Mouse (Mus musculus) stomach, embryonic 15.5 days (tissue): ENCODE data around the gene Lrrc4. TPM values are rescaled to one million over a fixed set of nuclear protein-coding genes. Genes with fewer than 3 reads are reported as not detected.

Source experiments
- ATAC-seq: fragments of 200-750 bp; cut with Nextera tagmentation; 2 replicates; pipeline ENCODE4 v1.8.0; 2017; ENCODE audit warnings: low read depth, moderate number of reproducible peaks, moderate TSS enrichment; ENCODE audit not compliant: insufficient read depth, low FRiP score
- H3K27ac ChIP-seq: fragments of 300-500 bp; sonication (generic); 2 replicates; pipeline ENCODE4 v1.5.1; 2015; ENCODE audit warnings: mild to moderate bottlenecking, inconsistent platforms
- H3K27me3 ChIP-seq: fragments of 300-500 bp; sonication (generic); replicated peaks from 2 replicates; pipeline ENCODE4 v1.6.1; 2015; ENCODE audit warnings: inconsistent platforms
- H3K36me3 ChIP-seq: fragments of 300-500 bp; sonication (generic); 2 replicates; pipeline ENCODE4 v1.6.1; 2015; ENCODE audit warnings: inconsistent platforms
- H3K4me1 ChIP-seq: fragments of 300-500 bp; sonication (generic); 2 replicates; pipeline ENCODE4 v1.6.1; 2015; ENCODE audit warnings: inconsistent platforms
- H3K4me2 ChIP-seq: fragments of 300-500 bp; sonication (generic); 2 replicates; pipeline ENCODE4 v1.6.1; 2015; ENCODE audit warnings: mild to moderate bottlenecking, inconsistent platforms
- H3K4me3 ChIP-seq: fragments of 300-500 bp; sonication (generic); replicated peaks from 2 replicates; pipeline ENCODE4 v1.5.1; 2015; ENCODE audit warnings: inconsistent platforms
- H3K9ac ChIP-seq: fragments of 300-500 bp; sonication (generic); 2 replicates; pipeline ENCODE4 v1.6.1; 2015; ENCODE audit warnings: inconsistent platforms
- H3K9me3 ChIP-seq: fragments of 300-500 bp; sonication (generic); 2 replicates; pipeline ENCODE4 v1.6.1; 2016; ENCODE audit warnings: inconsistent platforms
- WGBS: fragments of 180-500 bp; shearing (Covaris S2); methylation state at CpG from one replicate; pipeline ENCODE4 v1.1.7; 2015; 5-methylcytosine and 5-hydroxymethylcytosine counted together
- polyA plus RNA-seq: library from polyadenylated mRNA; unstranded; fragments of >200 nt; fragmentation: Nextera tagmentation; extraction: Ambion mirVana; gene quantifications from 2 replicates; pipeline ENCODE4 v1.2.1, GENCODE M21; 2015

The Lrrc4 gene
- polyA plus RNA-seq, 1 experiment from 2014 or later: 0.41 TPM

DNA sequence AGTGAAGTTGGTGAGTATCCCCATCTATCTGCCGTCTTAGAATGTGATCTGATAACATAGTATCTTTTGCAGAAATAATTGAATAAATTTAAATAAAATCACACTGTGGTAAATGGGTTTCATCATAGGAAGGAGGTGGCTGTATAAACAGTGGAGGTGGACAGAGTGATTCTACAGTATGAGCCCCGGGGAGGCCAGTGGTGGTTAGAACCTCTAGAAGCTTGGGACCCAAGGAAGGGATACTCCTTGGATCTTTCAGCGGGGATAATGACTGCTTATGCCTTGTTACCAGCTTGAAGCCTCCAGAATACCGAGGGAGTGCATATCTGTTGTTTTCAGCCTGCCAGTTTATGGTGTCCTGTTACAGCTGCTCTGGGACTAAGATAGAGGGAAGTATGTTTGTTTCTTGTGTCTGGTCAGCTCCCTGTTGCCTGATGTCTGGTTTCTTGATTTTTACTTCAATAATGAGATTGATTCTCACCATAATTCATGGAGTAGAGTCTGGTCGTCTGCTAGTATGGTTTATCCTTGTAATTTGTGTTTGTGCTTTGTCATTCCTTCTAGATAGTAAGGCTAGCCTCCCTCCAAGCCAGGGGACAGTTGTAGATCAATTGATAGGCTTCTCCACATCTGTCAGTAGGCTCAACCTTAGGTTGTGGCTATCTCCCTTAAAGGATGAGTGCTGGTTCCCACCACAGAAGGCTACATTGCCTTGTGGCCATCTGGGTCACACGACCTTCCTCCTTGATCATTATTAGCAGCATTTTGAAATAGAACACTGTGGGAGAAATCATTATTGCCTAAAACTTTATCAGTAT lies 195.8 kb downstream of the Lrrc4 start:
- Histone ChIP-seq H3K36me3 (no peaks in the 10 kb centered on the region), H3K27ac (no peak overlapping the region), H3K9me3 (no peaks in the 10 kb centered on the region), H3K4me3 (no peak overlapping the region), H3K4me2 (no peak overlapping the region), H3K27me3 (no peaks in the 10 kb centered on the region), H3K9ac (no peak overlapping the region), H3K4me1 (0 out of 2 replicates have a peak, but pooled peaks cover 7% of the 10 kb centered on the region)
- no peak for ATAC-seq
- WGBS: 76% methylated on average over 6 of the region's 6 CpGs

GRCm38 (mm10) chr6:28635092-28635491 lies 196.5 kb downstream of the Lrrc4 start:
- WGBS: 52% methylated on average over 1 of the region's 1 CpGs

DNA sequence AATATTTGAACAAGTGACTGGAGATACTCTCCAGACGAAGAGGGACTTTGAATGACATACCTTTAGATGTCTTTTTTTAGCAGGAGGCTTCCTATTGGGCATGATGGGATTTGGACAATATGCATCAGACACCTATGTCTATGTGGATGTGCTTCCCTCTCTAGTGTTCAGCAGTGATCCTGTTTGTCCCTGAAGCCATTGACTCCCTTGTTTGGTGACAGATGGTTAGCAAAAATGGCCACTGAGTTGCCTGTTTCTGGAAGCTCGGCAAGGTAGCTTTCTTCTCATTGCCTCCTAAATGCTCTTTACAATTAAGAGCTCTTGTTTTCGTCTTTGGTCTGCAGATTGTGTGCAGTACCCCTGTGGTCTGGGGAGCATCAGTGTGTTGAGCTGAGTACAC lies 197.9 kb downstream of the Lrrc4 start:
- H3K36me3 ChIP-seq: no peaks in the 10 kb centered on the region
- no peak overlapping the region for H3K9ac ChIP-seq
- H3K4me1 ChIP-seq: 0 out of 2 replicates have a peak, but pooled peaks cover 7% of the 10 kb centered on the region
- H3K27me3 ChIP-seq: no peaks in the 10 kb centered on the region
- H3K27ac ChIP-seq: no peak overlapping the region
- H3K4me2 ChIP-seq: no peak overlapping the region
- H3K4me3 ChIP-seq: no peak overlapping the region
- no peaks in the 10 kb centered on the region for H3K9me3 ChIP-seq
- 65% methylated on average over 3 of the region's 3 CpGs for WGBS
- no peak for ATAC-seq

More at GRCm38 (mm10) chr6:28635092-28635491, 196.5 kb downstream of the Lrrc4 start:
- Histone ChIP-seq H3K9ac (no peak overlapping the region), H3K4me2 (no peak overlapping the region), H3K27me3 (no peaks in the 10 kb centered on the region), H3K36me3 (no peaks in the 10 kb centered on the region), H3K27ac (no peak overlapping the region), H3K9me3 (no peaks in the 10 kb centered on the region), H3K4me1 (0 out of 2 replicates have a peak, but pooled peaks cover 7% of the 10 kb centered on the region), H3K4me3 (no peak overlapping the region)
- no peak; the same call in 1 of the 2 replicates for ATAC-seq

- 0 out of 2 replicates have a peak, but pooled peaks cover 2% of the 10 kb centered on the region for H3K36me3 ChIP-seq
- H3K4me1 ChIP-seq: 0 out of 2 replicates have a peak, but pooled peaks cover 4% of the 10 kb centered on the region
- no peak overlapping the region for H3K9ac ChIP-seq
- 62% methylated on average over 2 of the region's 2 CpGs for WGBS
- no peak overlapping the region for H3K4me3 ChIP-seq
- no peak overlapping the region for H3K27ac ChIP-seq
- H3K4me2 ChIP-seq: no peak overlapping the region
- no peaks in the 10 kb centered on the region for H3K27me3 ChIP-seq
- H3K9me3 ChIP-seq: no peaks in the 10 kb centered on the region
- no peak for ATAC-seq
These were observed 198.4 kb downstream of the Lrrc4 start for GRCm38 (mm10) chr6:28633120-28633519.

- Histone ChIP-seq H3K4me3 (no peak overlapping the region), H3K9ac (no peak overlapping the region), H3K36me3 (peaks cover 6% of the 10 kb centered on the region; the same call in 1 of the 2 replicates), H3K9me3 (no peaks in the 10 kb centered on the region), H3K27me3 (no peaks in the 10 kb centered on the region), H3K4me2 (no peak overlapping the region), H3K27ac (no peak overlapping the region), H3K4me1 (0 out of 2 replicates have a peak, but pooled peaks cover 4% of the 10 kb centered on the region)
- ATAC-seq: no peak
- WGBS: 84% methylated on average over 2 of the region's 2 CpGs
These were observed 200.6 kb downstream of the Lrrc4 start for GRCm38 (mm10) chr6:28630926-28631325.

DNA sequence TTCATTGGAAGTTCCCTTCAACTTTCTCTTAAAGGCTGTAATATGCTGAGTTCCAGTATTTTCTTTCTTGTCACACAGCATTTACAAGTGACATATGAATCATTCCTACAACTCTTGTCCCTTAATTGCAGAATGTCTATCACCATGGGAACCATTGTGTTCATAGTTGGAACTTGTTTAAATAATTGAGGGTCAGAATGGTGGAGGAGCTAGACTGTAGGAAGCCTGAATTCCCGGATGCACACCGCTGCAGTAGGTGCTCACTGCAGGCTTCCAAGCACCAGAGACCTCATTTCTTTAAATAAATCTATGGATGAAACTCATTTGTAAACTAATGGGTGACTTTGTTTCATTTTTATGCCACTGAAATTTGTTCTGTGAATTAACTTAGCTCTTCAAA lies 201.7 kb downstream of the Lrrc4 start:
- Histone ChIP-seq H3K9me3 (no peaks in the 10 kb centered on the region), H3K9ac (no peak overlapping the region), H3K27ac (no peak overlapping the region), H3K4me2 (no peak overlapping the region), H3K4me3 (no peak overlapping the region), H3K4me1 (0 out of 2 replicates have a peak, but pooled peaks cover 4% of the 10 kb centered on the region), H3K27me3 (no peaks in the 10 kb centered on the region), H3K36me3 (peaks cover 6% of the 10 kb centered on the region; the same call in 1 of the 2 replicates)
- no peak for ATAC-seq
- WGBS: 61% methylated on average over 2 of the region's 2 CpGs

DNA sequence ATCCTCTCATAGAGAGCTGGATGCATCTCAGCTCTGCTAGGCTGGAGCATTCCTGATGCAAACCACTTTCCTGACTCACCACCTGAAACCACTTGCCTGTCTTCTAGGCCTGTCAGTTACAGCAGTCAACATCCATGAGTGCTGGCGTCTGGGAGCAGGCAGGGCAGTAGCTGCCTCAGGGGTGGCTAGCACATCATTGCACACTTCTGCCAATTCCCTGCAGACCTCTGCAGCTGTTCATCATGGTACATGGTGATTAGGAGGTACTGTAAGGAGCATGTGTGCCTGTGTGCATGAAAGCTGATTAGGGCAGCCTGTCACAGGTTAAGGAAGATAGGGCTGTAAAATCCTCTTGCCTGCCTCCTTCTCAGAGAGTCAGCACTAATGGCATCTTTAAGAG lies 203.1 kb downstream of the Lrrc4 start:
- H3K36me3 ChIP-seq: peaks cover 6% of the 10 kb centered on the region; the same call in 1 of the 2 replicates
- no peak overlapping the region for H3K4me2 ChIP-seq
- no peaks in the 10 kb centered on the region for H3K27me3 ChIP-seq
- 0 out of 2 replicates have a peak, but pooled peaks cover 4% of the 10 kb centered on the region for H3K4me1 ChIP-seq
- no peaks in the 10 kb centered on the region for H3K9me3 ChIP-seq
- ATAC-seq: peak; percentile 76; the same call in 1 of the 2 replicates
- no peak overlapping the region for H3K27ac ChIP-seq
- H3K4me3 ChIP-seq: no peak overlapping the region
- H3K9ac ChIP-seq: no peak overlapping the region
- WGBS: 74% methylated on average over 1 of the region's 1 CpGs

DNA sequence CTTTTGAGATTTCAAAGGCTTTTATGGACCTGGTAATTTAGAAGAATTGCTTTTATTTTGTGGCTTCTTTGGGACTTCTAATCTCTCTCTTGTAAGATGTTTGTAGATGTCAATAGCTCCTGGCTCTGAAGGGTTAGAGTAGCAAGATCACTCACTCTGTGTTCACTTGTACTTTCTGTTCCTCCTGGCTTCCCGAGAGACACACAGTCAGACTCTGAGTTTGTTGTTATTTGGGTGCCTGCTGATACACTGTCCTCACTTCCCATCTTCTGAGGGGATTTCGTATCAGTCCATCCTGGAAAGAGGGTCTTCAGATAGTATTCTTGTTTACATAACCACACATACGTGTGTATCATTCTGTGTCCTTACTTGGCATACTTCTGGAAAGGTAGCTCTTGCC lies 208.6 kb downstream of the Lrrc4 start:
- WGBS: 83% methylated on average over 3 of the region's 3 CpGs
- no peak for ATAC-seq

DNA sequence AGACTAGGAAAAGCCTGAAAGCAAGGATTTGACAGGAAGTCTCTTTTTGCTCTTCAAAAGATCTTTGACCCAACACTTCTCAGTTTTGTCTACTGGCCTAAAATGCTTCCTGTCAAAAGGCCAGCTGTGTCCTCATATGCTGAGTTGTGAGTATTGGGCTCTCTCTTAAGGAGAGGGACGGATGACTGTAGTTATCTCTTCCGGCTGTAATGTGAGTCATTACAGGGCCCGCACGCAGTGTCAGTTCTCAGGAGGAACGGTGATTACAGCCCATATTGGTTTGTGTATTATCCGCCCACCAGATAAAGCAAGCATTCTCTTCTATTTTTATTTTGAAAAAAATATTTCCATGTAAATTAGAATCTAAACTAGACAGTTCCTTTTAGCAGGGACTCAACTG lies 209.0 kb downstream of the Lrrc4 start:
- no peak overlapping the region for H3K4me2 ChIP-seq
- peak; percentile 53; the same call in 1 of the 2 replicates for ATAC-seq
- no peak overlapping the region for H3K27ac ChIP-seq
- H3K4me3 ChIP-seq: no peak overlapping the region
- no peaks in the 10 kb centered on the region for H3K9me3 ChIP-seq
- H3K9ac ChIP-seq: no peak overlapping the region
- no peaks in the 10 kb centered on the region; the same call in 1 of the 2 replicates for H3K36me3 ChIP-seq
- H3K27me3 ChIP-seq: no peaks in the 10 kb centered on the region
- 54% methylated on average over 6 of the region's 6 CpGs for WGBS
- peaks cover 15% of the 10 kb centered on the region for H3K4me1 ChIP-seq

More for the DNA sequence above, 208.6 kb downstream of the Lrrc4 start:
- Histone ChIP-seq H3K4me3 (no peak overlapping the region), H3K4me2 (no peak overlapping the region), H3K9me3 (no peaks in the 10 kb centered on the region), H3K27ac (no peak overlapping the region), H3K36me3 (peaks cover 2% of the 10 kb centered on the region; the same call in 1 of the 2 replicates), H3K4me1 (peaks cover 15% of the 10 kb centered on the region), H3K27me3 (no peaks in the 10 kb centered on the region), H3K9ac (no peak overlapping the region)

DNA sequence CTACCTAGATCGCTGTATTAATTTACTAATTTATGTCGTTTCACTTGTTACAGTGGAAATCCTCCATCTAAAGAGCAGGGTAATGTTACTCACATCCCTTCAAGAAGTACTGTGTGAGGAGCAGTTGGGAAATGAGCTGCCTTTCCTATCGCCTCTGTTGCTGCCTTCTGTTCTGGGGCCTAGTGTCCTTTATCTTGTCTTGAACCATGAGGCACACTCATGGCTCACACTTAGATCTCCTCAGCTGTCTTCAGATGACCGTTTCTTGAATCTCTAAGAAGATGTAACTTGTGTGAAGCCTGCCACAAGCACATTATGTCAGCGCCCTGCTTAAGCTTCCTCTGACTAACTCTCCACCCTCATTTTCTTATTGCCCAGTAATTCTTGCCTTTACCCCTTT lies 209.6 kb downstream of the Lrrc4 start:
- H3K27ac ChIP-seq: no peak overlapping the region; the same call in 1 of the 2 replicates
- no peak for ATAC-seq
- H3K9me3 ChIP-seq: no peaks in the 10 kb centered on the region
- no peak overlapping the region for H3K4me3 ChIP-seq
- H3K27me3 ChIP-seq: no peaks in the 10 kb centered on the region
- H3K9ac ChIP-seq: no peak overlapping the region
- no peak overlapping the region for H3K4me2 ChIP-seq
- H3K4me1 ChIP-seq: peaks cover 15% of the 10 kb centered on the region
- WGBS: 82% methylated on average over 5 of the region's 5 CpGs
- no peaks in the 10 kb centered on the region; the same call in 1 of the 2 replicates for H3K36me3 ChIP-seq

DNA sequence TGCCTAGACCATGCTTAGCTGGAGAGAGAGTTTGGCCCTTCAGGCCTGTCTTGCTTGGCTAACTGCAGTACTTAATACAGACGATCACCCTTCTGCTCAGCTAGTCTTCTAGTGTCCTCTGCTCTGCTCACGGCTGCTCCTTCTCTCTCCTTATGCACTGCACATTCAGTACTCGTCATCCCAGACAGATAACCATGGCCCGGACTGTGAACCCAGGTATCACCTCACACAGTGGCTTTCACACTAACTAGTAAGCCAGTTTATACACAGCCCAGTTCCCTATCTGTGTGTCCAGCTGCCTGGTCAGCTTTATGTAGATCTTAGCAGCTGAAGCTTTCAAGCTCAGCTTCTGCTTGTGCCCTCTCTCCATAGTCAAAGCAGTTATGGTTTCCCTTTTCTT lies 210.1 kb downstream of the Lrrc4 start:
- ATAC-seq: 0 out of 2 replicates have a peak, but pooled peaks have one; percentile 44
- Histone ChIP-seq H3K36me3 (no peaks in the 10 kb centered on the region), H3K9ac (no peak overlapping the region), H3K27ac (no peak overlapping the region), H3K4me2 (no peak overlapping the region), H3K4me1 (peaks cover 15% of the 10 kb centered on the region), H3K4me3 (no peak overlapping the region), H3K27me3 (no peaks in the 10 kb centered on the region), H3K9me3 (no peaks in the 10 kb centered on the region)
- WGBS: 69% methylated on average over 4 of the region's 4 CpGs

GRCm38 (mm10) chr6:28618751-28619153 lies 212.8 kb downstream of the Lrrc4 start:
- WGBS: 21% methylated on average over 7 of the region's 7 CpGs
- ATAC-seq: no peak

More at GRCm38 (mm10) chr6:28618751-28619153, 212.8 kb downstream of the Lrrc4 start:
- Histone ChIP-seq H3K4me1 (peaks cover 15% of the 10 kb centered on the region), H3K9me3 (no peaks in the 10 kb centered on the region), H3K27ac (no peak overlapping the region; the same call in 1 of the 2 replicates), H3K36me3 (no peaks in the 10 kb centered on the region), H3K27me3 (no peaks in the 10 kb centered on the region), H3K4me2 (no peak overlapping the region), H3K4me3 (no peak overlapping the region), H3K9ac (no peak overlapping the region)
